Mouse (Mus musculus) myocyte (in vitro differentiated cells): Measurements from ENCODE around the gene Knstrn. TPM values are rescaled to one million over a fixed set of nuclear protein-coding genes. Genes with fewer than 3 reads are reported as not detected.

Source experiments
- H3K27me3 ChIP-seq: one replicate; pipeline ENCODE4 v1.6.1; 2011; ENCODE audit not compliant: control insufficient read depth, insufficient read depth, insufficient read length
- H3K36me3 ChIP-seq: one replicate; pipeline ENCODE4 v1.6.1; 2011; ENCODE audit not compliant: control insufficient read depth, insufficient read depth
- H3K4me2 ChIP-seq: one replicate; pipeline ENCODE4 v1.6.1; 2011; ENCODE audit warnings: low read depth, control low read depth
- H3K4me3 ChIP-seq: one replicate; pipeline ENCODE4 v1.5.1; 2011; ENCODE audit warnings: mild to moderate bottlenecking, control low read depth, moderate library complexity
- H3K79me2 ChIP-seq: one replicate; pipeline ENCODE4 v1.6.1; 2011; ENCODE audit not compliant: control insufficient read depth, insufficient read depth
- H3ac ChIP-seq: one replicate; pipeline ENCODE4 v1.6.1; 2011; ENCODE audit not compliant: control insufficient read depth, insufficient read length
- CEBPB ChIP-seq: IDR thresholded peaks from 2 replicates; pipeline ENCODE4 v1.6.1; 2011; ENCODE audit warnings: mild to moderate bottlenecking, moderate library complexity; ENCODE audit not compliant: poor library complexity, insufficient read depth, severe bottlenecking
- E2F4 ChIP-seq: IDR thresholded peaks from one replicate; pipeline ENCODE4 v1.6.1; 2011; ENCODE audit warnings: mild to moderate bottlenecking, control low read depth, moderate library complexity; ENCODE audit not compliant: insufficient read depth
- MAX ChIP-seq: IDR thresholded peaks from one replicate; pipeline ENCODE4 v1.6.1; 2011; ENCODE audit warnings: low read depth, mild to moderate bottlenecking, control low read depth
- MYOD1 ChIP-seq, 3 experiments: IDR thresholded peaks; one replicate each; pipeline ENCODE4 v1.6.1; 2011; ENCODE audit warnings: control low read depth in 2 of 3, low read depth in 2 of 3, mild to moderate bottlenecking in 2 of 3, moderate library complexity in 1 of 3; ENCODE audit not compliant: insufficient read length in 2 of 3, control insufficient read depth in 1 of 3
- MYOG ChIP-seq, 3 experiments: IDR thresholded peaks; one replicate each; pipeline ENCODE4 v1.6.1; 2011; ENCODE audit warnings: control low read depth in 2 of 3, low read depth in 2 of 3, mild to moderate bottlenecking in 2 of 3; ENCODE audit not compliant: insufficient read length in 2 of 3, control insufficient read depth in 1 of 3, insufficient read depth in 1 of 3
- POLR2A ChIP-seq: IDR thresholded peaks from one replicate; pipeline ENCODE4 v1.6.1; 2011; ENCODE audit warnings: low read depth, mild to moderate bottlenecking, control low read depth, moderate library complexity; ENCODE audit not compliant: insufficient read length
- POLR2AphosphoS2 ChIP-seq: IDR thresholded peaks from one replicate; pipeline ENCODE4 v1.6.1; 2011; ENCODE audit warnings: low read depth, control low read depth; ENCODE audit not compliant: insufficient read length
- REST ChIP-seq: IDR thresholded peaks from one replicate; pipeline ENCODE4 v1.6.1; 2011; ENCODE audit warnings: mild to moderate bottlenecking, control low read depth, moderate library complexity; ENCODE audit not compliant: insufficient read depth, insufficient read length
- SRF ChIP-seq: IDR thresholded peaks from one replicate; pipeline ENCODE4 v1.6.1; 2011; ENCODE audit warnings: low read depth; ENCODE audit not compliant: control insufficient read depth, insufficient read length
- TCF12 ChIP-seq: IDR thresholded peaks from one replicate; pipeline ENCODE4 v1.6.1; 2011; ENCODE audit warnings: mild to moderate bottlenecking, control low read depth; ENCODE audit not compliant: poor library complexity, insufficient read depth, severe bottlenecking
- TCF3 ChIP-seq: IDR thresholded peaks from one replicate; pipeline ENCODE4 v1.6.1; 2011; ENCODE audit warnings: low read depth, control low read depth; ENCODE audit not compliant: insufficient read length
- USF1 ChIP-seq: IDR thresholded peaks from one replicate; pipeline ENCODE4 v1.6.1; 2011; ENCODE audit warnings: low read depth, mild to moderate bottlenecking, control low read depth, moderate library complexity
- polyA plus RNA-seq: library from polyadenylated mRNA; unstranded; fragments of >200 nt; fragmentation: generic; extraction: Trizol; gene quantifications from one replicate; pipeline ENCODE4 v1.2.1, GENCODE M21; 2012; ENCODE audit warnings: missing spikeins

The Knstrn gene
- polyA plus RNA-seq, 1 experiment: 42.2 TPM

- no peak overlapping the region for H3ac ChIP-seq
- no peak overlapping the region for H3K4me2 ChIP-seq
- no peaks in the 10 kb centered on the region for H3K79me2 ChIP-seq
- TF ChIP-seq SRF (no peak), MYOG (IDR thresholded peaks at IDR 0.05; ENCODE audit: control insufficient read depth in 1 of 3, insufficient read depth in 1 of 3, insufficient read length in 2 of 3, low read depth in 2 of 3) (peak in 1 of 3 experiments; percentile 50), MYOD1 (IDR thresholded peaks at IDR 0.05; ENCODE audit: control insufficient read depth in 1 of 3, insufficient read length in 2 of 3, low read depth in 2 of 3) (peak in 1 of 3 experiments; percentile 46)
- no peak overlapping the region for H3K4me3 ChIP-seq
- no peaks in the 10 kb centered on the region for H3K36me3 ChIP-seq
- no peaks in the 10 kb centered on the region for H3K27me3 ChIP-seq
Observed at GRCm38 (mm10) chr2:118846246-118846645, 32.4 kb downstream of the Knstrn start.

- H3K36me3 ChIP-seq: no peaks in the 10 kb centered on the region
- H3K79me2 ChIP-seq: no peaks in the 10 kb centered on the region
- no peak overlapping the region for H3K4me3 ChIP-seq
- H3ac ChIP-seq: no peak overlapping the region
- no peak overlapping the region for H3K4me2 ChIP-seq
- no peaks in the 10 kb centered on the region for H3K27me3 ChIP-seq
- TF ChIP-seq POLR2A (no peak), CEBPB (no peak), MYOD1 (IDR thresholded peaks at IDR 0.05; ENCODE audit: control insufficient read depth in 1 of 3, insufficient read length in 2 of 3, low read depth in 2 of 3) (no peak), E2F4 (no peak)
Observed at GRCm38 (mm10) chr2:118851756-118852155, 38.0 kb downstream of the Knstrn start.

GRCm38 (mm10) chr2:118861454-118862339, 47.9 kb downstream of the Knstrn start, which contains the start of gene Ivd:
Gene Ivd (plus strand): TSS chr2:118861954.
- Histone ChIP-seq H3K36me3 (no peaks in the 10 kb centered on the region), H3K4me3 (peak within 1 kb of the TSS; percentile 28), H3K4me2 (peak within 1 kb of the TSS; percentile 67), H3K27me3 (no peaks in the 10 kb centered on the region), H3ac (peak within 1 kb of the TSS; percentile 14), H3K79me2 (no peaks in the 10 kb centered on the region)
- peak; percentile 80 for TF ChIP-seq POLR2AphosphoS2
- peak; percentile 94 for TF ChIP-seq POLR2A
- TF ChIP-seq MYOD1 (IDR thresholded peaks at IDR 0.05; ENCODE audit: control insufficient read depth in 1 of 3, insufficient read length in 2 of 3, low read depth in 2 of 3): no peak

- Histone ChIP-seq H3K4me3 (peak overlapping the region; percentile 28), H3K27me3 (no peaks in the 10 kb centered on the region), H3K36me3 (no peaks in the 10 kb centered on the region), H3K79me2 (no peaks in the 10 kb centered on the region), H3ac (peak overlapping the region; percentile 14), H3K4me2 (peak overlapping the region; percentile 67)
- no peak for TF ChIP-seq MYOD1 (IDR thresholded peaks at IDR 0.05; ENCODE audit: control insufficient read depth in 1 of 3, insufficient read length in 2 of 3, low read depth in 2 of 3)
- TF ChIP-seq E2F4: no peak
- no peak for TF ChIP-seq MYOG (IDR thresholded peaks at IDR 0.05; ENCODE audit: control insufficient read depth in 1 of 3, insufficient read depth in 1 of 3, insufficient read length in 2 of 3, low read depth in 2 of 3)
- TF ChIP-seq TCF3: no peak
- TF ChIP-seq POLR2AphosphoS2: no peak
- no peak for TF ChIP-seq USF1
- no peak for TF ChIP-seq POLR2A
- no peak for TF ChIP-seq REST
- no peak for TF ChIP-seq MAX
- TF ChIP-seq CEBPB: no peak
- no peak for TF ChIP-seq SRF
- no peak for TF ChIP-seq TCF12
Observed at GRCm38 (mm10) chr2:118862340-118862675, 48.5 kb downstream of the Knstrn start.

GRCm38 (mm10) chr2:118870601-118871000, 56.8 kb downstream of the Knstrn start:
- H3K4me3 ChIP-seq: no peak overlapping the region
- no peaks in the 10 kb centered on the region for H3K27me3 ChIP-seq
- TF ChIP-seq TCF3 (no peak), CEBPB (no peak), POLR2A (no peak), REST (no peak), MYOG (IDR thresholded peaks at IDR 0.05; ENCODE audit: control insufficient read depth in 1 of 3, insufficient read depth in 1 of 3, insufficient read length in 2 of 3, low read depth in 2 of 3) (no peak), MYOD1 (IDR thresholded peaks at IDR 0.05; ENCODE audit: control insufficient read depth in 1 of 3, insufficient read length in 2 of 3, low read depth in 2 of 3) (no peak), POLR2AphosphoS2 (no peak), SRF (no peak), USF1 (no peak), E2F4 (no peak), TCF12 (no peak), MAX (no peak)
- no peak overlapping the region for H3K4me2 ChIP-seq
- no peak overlapping the region for H3ac ChIP-seq
- peaks cover 4% of the 10 kb centered on the region for H3K36me3 ChIP-seq
- no peaks in the 10 kb centered on the region for H3K79me2 ChIP-seq
